27 mouse cellular contexts compared by ENCODE assay signal in genomic region chr6:40076670-40077313, GRCm38 (mm10).
DNase-seq lines count a peak whose midpoint lies in the region; ATAC-seq lines count a peak whose summit lies in the region.
"Had no signal": no experiment of that assay in that cellular context is flagged by ENCODE, and none has a peak within 500 bp of the region (broad histone marks: within the 10 kb centered on the region; RNA-seq: fewer than 3 reads in every experiment).

No protein-coding gene starts in this region.

- H3K4me1 ChIP-seq in hindbrain, embryonic 15.5 days (replicated peaks) = peaks cover 11% of the 10 kb centered on the region
- H3K4me1 ChIP-seq in hindbrain, embryonic 10.5 days (replicated peaks) = 0 out of 2 replicates have a peak, but pooled peaks cover 3% of the 10 kb centered on the region
- peaks cover 13% of the 10 kb centered on the region for H3K4me1 ChIP-seq in midbrain, embryonic 13.5 days (replicated peaks)
- H3K4me1 ChIP-seq in midbrain, embryonic 11.5 days (ENCODE audit: control insufficient read depth, insufficient read depth, low read length) = no peaks in the 10 kb centered on the region
- H3K4me1 ChIP-seq in neural tube, embryonic 13.5 days (replicated peaks) = peaks cover 24% of the 10 kb centered on the region
- H3K4me1 ChIP-seq in neural tube, embryonic 15.5 days = peaks cover 24% of the 10 kb centered on the region
- H3K4me1 ChIP-seq: embryonic facial prominence, embryonic 12.5 days; embryonic facial prominence, embryonic 15.5 days; heart, embryonic 10.5 days; heart, embryonic 13.5 days had no signal

- H3K27me3 ChIP-seq in hindbrain, embryonic 15.5 days = no peaks in the 10 kb centered on the region
- H3K27me3 ChIP-seq in hindbrain, embryonic 10.5 days (ENCODE audit: insufficient read depth, poor library complexity, severe bottlenecking) = no peaks in the 10 kb centered on the region
- no peaks in the 10 kb centered on the region for H3K27me3 ChIP-seq in midbrain, embryonic 13.5 days
- no peaks in the 10 kb centered on the region for H3K27me3 ChIP-seq in midbrain, embryonic 11.5 days (ENCODE audit: control insufficient read depth, insufficient read depth, low read length)
- H3K27me3 ChIP-seq in neural tube, embryonic 13.5 days = no peaks in the 10 kb centered on the region
- H3K27me3 ChIP-seq in neural tube, embryonic 15.5 days (replicated peaks) = no peaks in the 10 kb centered on the region
- H3K27me3 ChIP-seq: embryonic facial prominence, embryonic 12.5 days; embryonic facial prominence, embryonic 15.5 days; heart, embryonic 13.5 days; hindbrain, embryonic 12.5 days had no signal

- no peak overlapping the region for H3K4me2 ChIP-seq in hindbrain, embryonic 15.5 days
- no peak overlapping the region for H3K4me2 ChIP-seq in midbrain, embryonic 13.5 days (replicated peaks)
- no peak overlapping the region for H3K4me2 ChIP-seq in midbrain, embryonic 11.5 days
- H3K4me2 ChIP-seq in neural tube, embryonic 13.5 days = no peak overlapping the region
- no peak overlapping the region for H3K4me2 ChIP-seq in neural tube, embryonic 15.5 days
- H3K4me2 ChIP-seq: embryonic facial prominence, embryonic 12.5 days; embryonic facial prominence, embryonic 15.5 days; heart, embryonic 13.5 days; hindbrain, embryonic 12.5 days had no signal

- peak overlapping the region; percentile 38; the same call in 1 of the 2 replicates for H3K27ac ChIP-seq in hindbrain, embryonic 15.5 days (replicated peaks)
- H3K27ac ChIP-seq in hindbrain, embryonic 10.5 days = no peak overlapping the region
- H3K27ac ChIP-seq in midbrain, embryonic 13.5 days = peak overlapping the region; percentile 41; the same call in 1 of the 2 replicates
- no peak overlapping the region for H3K27ac ChIP-seq in midbrain, embryonic 11.5 days (ENCODE audit: low read depth, low read length)
- peak overlapping the region; percentile 59 for H3K27ac ChIP-seq in neural tube, embryonic 13.5 days (replicated peaks)
- 0 out of 2 replicates have a peak overlapping the region, but pooled peaks have one; percentile 15 for H3K27ac ChIP-seq in neural tube, embryonic 15.5 days (replicated peaks)
- H3K27ac ChIP-seq: embryonic facial prominence, embryonic 12.5 days; embryonic facial prominence, embryonic 15.5 days; heart, adult 2 months; heart, embryonic 10.5 days; heart, embryonic 13.5 days had no signal

- no peaks in the 10 kb centered on the region for H3K36me3 ChIP-seq in hindbrain, embryonic 15.5 days
- no peaks in the 10 kb centered on the region for H3K36me3 ChIP-seq in hindbrain, embryonic 10.5 days
- no peaks in the 10 kb centered on the region for H3K36me3 ChIP-seq in midbrain, embryonic 13.5 days
- H3K36me3 ChIP-seq in midbrain, embryonic 11.5 days (ENCODE audit: control insufficient read depth, insufficient read depth, low read length) = no peaks in the 10 kb centered on the region
- H3K36me3 ChIP-seq in neural tube, embryonic 13.5 days = no peaks in the 10 kb centered on the region
- H3K36me3 ChIP-seq in neural tube, embryonic 15.5 days = no peaks in the 10 kb centered on the region
- H3K36me3 ChIP-seq: embryonic facial prominence, embryonic 12.5 days; embryonic facial prominence, embryonic 15.5 days; heart, embryonic 10.5 days; heart, embryonic 13.5 days; hindbrain, embryonic 12.5 days had no signal

- no peaks in the 10 kb centered on the region for H3K9me3 ChIP-seq in hindbrain, embryonic 15.5 days
- no peaks in the 10 kb centered on the region for H3K9me3 ChIP-seq in hindbrain, embryonic 10.5 days
- no peaks in the 10 kb centered on the region; the same call in 1 of the 2 replicates for H3K9me3 ChIP-seq in midbrain, embryonic 13.5 days
- H3K9me3 ChIP-seq in midbrain, embryonic 11.5 days (ENCODE audit: control insufficient read depth, low read length) = no peaks in the 10 kb centered on the region
- H3K9me3 ChIP-seq in neural tube, embryonic 13.5 days = no peaks in the 10 kb centered on the region
- no peaks in the 10 kb centered on the region for H3K9me3 ChIP-seq in neural tube, embryonic 15.5 days (replicated peaks)
- H3K9me3 ChIP-seq: embryonic facial prominence, embryonic 12.5 days; embryonic facial prominence, embryonic 15.5 days; heart, embryonic 10.5 days; heart, embryonic 13.5 days; hindbrain, embryonic 12.5 days had no signal

- ATAC-seq in hindbrain, embryonic 15.5 days (ENCODE audit: low FRiP score, low read depth) = no peak
- ATAC-seq in midbrain, embryonic 13.5 days = no peak
- no peak for ATAC-seq in midbrain, embryonic 11.5 days (ENCODE audit: low FRiP score)
- ATAC-seq in neural tube, embryonic 13.5 days (ENCODE audit: low read depth) = no peak
- no peak for ATAC-seq in neural tube, embryonic 15.5 days (ENCODE audit: low FRiP score)
- ATAC-seq: CD4-positive, CD25-positive, alpha-beta regulatory T cell, adult 4 months; forebrain, embryonic 16.5 days; hindbrain, embryonic 16.5 days had no signal

- no peak overlapping the region for H3K9ac ChIP-seq in hindbrain, embryonic 15.5 days
- no peak overlapping the region for H3K9ac ChIP-seq in midbrain, embryonic 13.5 days (replicated peaks)
- H3K9ac ChIP-seq in midbrain, embryonic 11.5 days (ENCODE audit: low read length) = no peak overlapping the region
- H3K9ac ChIP-seq in neural tube, embryonic 13.5 days = no peak overlapping the region
- no peak overlapping the region for H3K9ac ChIP-seq in neural tube, embryonic 15.5 days (replicated peaks)
- H3K9ac ChIP-seq: embryonic facial prominence, embryonic 12.5 days; embryonic facial prominence, embryonic 15.5 days; heart, embryonic 13.5 days; hindbrain, embryonic 12.5 days had no signal

- no peak for DNase-seq in hindbrain, embryonic 10.5 days (ENCODE audit: low spot score)
- no peak for DNase-seq in midbrain, embryonic 11.5 days (ENCODE audit: low spot score, missing footprints)
- no peak for DNase-seq in neural tube, embryonic 10.5 days (ENCODE audit: extremely low spot score, low spot score)
- DNase-seq in B cell, adult 2 months = no peak
- DNase-seq: adrenal gland, adult 2 months; adrenal gland, postnatal 14 days; cerebellum, adult 11 months; cerebellum, adult 2 months; cerebellum, adult 9-11 months; cerebellum, postnatal 25 days; gastrocnemius, postnatal 10 days; gastrocnemius, postnatal 36 days; heart, adult 2 months; heart, postnatal 14 days; heart, postnatal 4 days had no signal

- H3K4me3 ChIP-seq in hindbrain, embryonic 15.5 days = no peak overlapping the region
- H3K4me3 ChIP-seq in hindbrain, embryonic 10.5 days = no peak overlapping the region
- no peak overlapping the region for H3K4me3 ChIP-seq in midbrain, embryonic 13.5 days (replicated peaks)
- no peak overlapping the region for H3K4me3 ChIP-seq in midbrain, embryonic 11.5 days (ENCODE audit: low read depth, low read length)
- no peak overlapping the region for H3K4me3 ChIP-seq in neural tube, embryonic 13.5 days
- H3K4me3 ChIP-seq in neural tube, embryonic 15.5 days (replicated peaks) = no peak overlapping the region
- H3K4me3 ChIP-seq: embryonic facial prominence, embryonic 12.5 days; embryonic facial prominence, embryonic 15.5 days; heart, adult 2 months; heart, embryonic 10.5 days; heart, embryonic 13.5 days; hindbrain, embryonic 12.5 days had no signal

- 84% methylated on average over 5 of the region's 5 CpGs for WGBS in hindbrain, embryonic 15.5 days
- WGBS in hindbrain, embryonic 10.5 days = 91% methylated on average over 5 of the region's 5 CpGs
- WGBS in midbrain, embryonic 13.5 days = 91% methylated on average over 5 of the region's 5 CpGs
- WGBS in midbrain, embryonic 11.5 days = 87% methylated on average over 5 of the region's 5 CpGs
- WGBS in neural tube, embryonic 13.5 days = 87% methylated on average over 5 of the region's 5 CpGs
- WGBS in neural tube, embryonic 15.5 days = 84% methylated on average over 5 of the region's 5 CpGs

Comparison
In these comparisons a context has a peak if more than half of its experiments do, and no peak if none do; other contexts are left out.
1. H3K27ac ChIP-seq: peak in hindbrain, embryonic 15.5 days (single experiment), midbrain, embryonic 13.5 days (single experiment), neural tube, embryonic 13.5 days (single experiment) and neural tube, embryonic 15.5 days (single experiment); none in hindbrain, embryonic 10.5 days (single experiment) and midbrain, embryonic 11.5 days (single experiment).